Mouse (Mus musculus): ENCODE measurements around the gene Hook2. TPM values are rescaled to one million over a fixed set of nuclear protein-coding genes. Genes with fewer than 3 reads are reported as not detected.
A peak's percentile ranks its signal among the peaks of the same experiment; 100 is the strongest.

The Hook2 gene
- polyA plus RNA-seq, 1 experiment = 17.4 TPM

DNA sequence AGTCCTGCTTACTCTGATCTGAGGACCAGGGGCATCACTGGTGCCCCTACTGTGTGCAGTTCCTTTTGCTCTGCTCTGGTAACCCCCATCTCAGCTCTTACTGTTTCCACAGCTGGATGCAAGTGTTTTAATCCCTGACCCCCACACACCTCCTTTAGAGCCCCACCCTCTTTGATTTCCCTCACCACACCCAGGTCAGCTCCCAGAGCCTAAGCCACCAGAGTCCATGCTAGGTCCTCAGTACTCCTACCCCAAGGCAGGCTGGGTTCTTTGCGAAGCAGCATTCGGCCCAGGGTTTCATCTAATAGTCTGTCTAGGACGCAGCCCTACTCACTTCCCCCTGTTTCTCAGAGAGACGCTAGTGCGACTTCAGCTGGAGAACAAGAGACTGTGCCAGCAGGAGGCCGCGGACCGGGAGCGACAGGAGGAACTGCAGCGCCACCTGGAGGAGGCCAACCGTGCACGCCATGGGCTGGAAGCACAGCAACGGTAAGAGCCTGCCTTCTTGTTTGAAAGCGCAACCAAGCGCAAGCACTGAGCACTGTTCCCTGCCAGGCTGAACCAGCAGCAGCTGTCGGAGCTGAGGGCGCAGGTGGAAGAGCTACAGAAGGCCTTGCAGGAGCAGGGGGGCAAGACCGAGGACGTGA, 7.4 kb downstream of the Hook2 start:
- TF ChIP-seq CTCF (IDR thresholded peaks at IDR 0.05; ENCODE audit: low read depth, low read length) = peak; percentile 43; the same call in 1 of the 2 replicates
- TF ChIP-seq POLR2A (IDR thresholded peaks at IDR 0.05; ENCODE audit: borderline replicate concordance, low read depth, low read length) = no peak
- no peak overlapping the region for H3K27ac ChIP-seq (ENCODE audit: insufficient read depth, low read depth, low read length)
- H3K4me1 ChIP-seq (ENCODE audit: control insufficient read depth, insufficient read depth, low read length) = peaks cover 4% of the 10 kb centered on the region; the same call in 1 of the 2 replicates
- no peak overlapping the region for H3K4me3 ChIP-seq (ENCODE audit: insufficient read depth, low read length)

DNA sequence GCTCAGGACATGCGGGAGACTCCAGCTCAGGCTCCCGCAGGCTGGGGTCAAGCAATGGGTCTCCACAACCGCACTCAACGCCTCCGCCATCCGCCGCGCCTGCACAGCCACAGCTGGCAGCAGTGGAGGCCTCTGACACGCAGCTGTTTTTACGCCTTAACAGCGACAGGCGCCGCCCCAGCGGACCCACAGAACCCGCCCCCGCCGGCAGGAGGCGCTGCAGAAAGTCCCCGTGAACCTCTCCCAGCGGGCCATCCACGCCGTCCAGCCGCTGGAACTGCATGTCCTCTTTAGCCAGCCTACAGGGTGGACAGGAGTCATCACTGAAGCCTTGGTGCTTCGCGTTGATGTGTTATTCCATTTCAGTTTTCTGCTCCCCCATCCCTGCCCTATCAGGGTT, 17.3 kb downstream of the Hook2 start:
- no peak overlapping the region for H3K4me3 ChIP-seq (ENCODE audit: insufficient read depth, low read length)
- no peak overlapping the region for H3K27ac ChIP-seq (ENCODE audit: insufficient read depth, low read depth, low read length)
- H3K4me1 ChIP-seq (ENCODE audit: control insufficient read depth, insufficient read depth, low read length) = no peaks in the 10 kb centered on the region
- TF ChIP-seq CTCF (IDR thresholded peaks at IDR 0.05; ENCODE audit: low read depth, low read length) = no peak
- no peak for TF ChIP-seq POLR2A (IDR thresholded peaks at IDR 0.05; ENCODE audit: borderline replicate concordance, low read depth, low read length)

- Histone ChIP-seq H3K4me1 (ENCODE audit: control insufficient read depth, insufficient read depth, low read length) (no peaks in the 10 kb centered on the region), H3K4me3 (ENCODE audit: insufficient read depth, low read length) (no peak overlapping the region), H3K27ac (ENCODE audit: insufficient read depth, low read depth, low read length) (no peak overlapping the region)
- TF ChIP-seq CTCF (IDR thresholded peaks at IDR 0.05; ENCODE audit: low read depth, low read length) = no peak
- TF ChIP-seq POLR2A (IDR thresholded peaks at IDR 0.05; ENCODE audit: borderline replicate concordance, low read depth, low read length) = no peak
Measured at GRCm38 (mm10) chr8:85011242-85011641, 20.8 kb downstream of the Hook2 start.

DNA sequence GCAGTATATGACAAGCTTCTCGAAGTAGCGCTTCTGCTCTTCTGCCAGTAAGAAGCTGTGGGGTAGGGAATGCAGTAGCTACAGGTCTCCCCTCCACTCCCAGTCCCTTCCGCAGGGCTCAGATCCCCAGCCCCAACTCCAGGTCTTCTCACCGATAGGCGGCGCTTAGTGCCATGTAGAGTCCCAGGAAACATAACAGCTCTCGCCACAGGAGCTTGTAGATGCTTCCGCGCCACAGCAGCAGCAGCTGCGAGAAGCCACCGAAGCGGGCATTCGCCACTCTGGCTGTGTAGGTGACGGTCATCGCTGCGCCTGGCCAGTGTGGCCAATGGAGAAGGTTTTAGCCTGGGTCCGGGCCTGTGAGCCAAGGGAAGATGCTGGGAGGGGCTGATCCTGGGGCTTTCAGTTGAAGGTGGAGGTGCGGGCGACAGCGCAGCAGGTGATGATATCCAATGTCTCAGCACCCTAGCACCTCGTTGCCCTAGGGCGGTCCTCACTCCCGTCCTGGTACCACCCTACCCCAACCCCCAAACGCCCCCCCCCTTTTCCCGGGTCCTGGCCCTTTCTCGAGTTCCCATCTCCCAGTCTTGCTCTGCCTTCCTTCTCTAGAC, 22.9 kb downstream of the Hook2 start:
- Histone ChIP-seq H3K27ac (ENCODE audit: insufficient read depth, low read depth, low read length) (no peak overlapping the region), H3K4me3 (ENCODE audit: insufficient read depth, low read length) (no peak overlapping the region), H3K4me1 (ENCODE audit: control insufficient read depth, insufficient read depth, low read length) (no peaks in the 10 kb centered on the region)
- TF ChIP-seq CTCF (IDR thresholded peaks at IDR 0.05; ENCODE audit: low read depth, low read length) (peak; percentile 32; the same call in 1 of the 2 replicates), POLR2A (IDR thresholded peaks at IDR 0.05; ENCODE audit: borderline replicate concordance, low read depth, low read length) (no peak)

GRCm38 (mm10) chr8:85014431-85014830, 24.0 kb downstream of the Hook2 start, which contains the start of gene Best2:
TSS of gene Best2 (minus strand) at chr8:85014531.
- Histone ChIP-seq H3K4me3 (ENCODE audit: insufficient read depth, low read length) (no peak within 1 kb of the TSS), H3K27ac (ENCODE audit: insufficient read depth, low read depth, low read length) (no peak within 1 kb of the TSS), H3K4me1 (ENCODE audit: control insufficient read depth, insufficient read depth, low read length) (no peaks in the 10 kb centered on the region)
- no peak for TF ChIP-seq POLR2A (IDR thresholded peaks at IDR 0.05; ENCODE audit: borderline replicate concordance, low read depth, low read length)
- no peak for TF ChIP-seq CTCF (IDR thresholded peaks at IDR 0.05; ENCODE audit: low read depth, low read length)

DNA sequence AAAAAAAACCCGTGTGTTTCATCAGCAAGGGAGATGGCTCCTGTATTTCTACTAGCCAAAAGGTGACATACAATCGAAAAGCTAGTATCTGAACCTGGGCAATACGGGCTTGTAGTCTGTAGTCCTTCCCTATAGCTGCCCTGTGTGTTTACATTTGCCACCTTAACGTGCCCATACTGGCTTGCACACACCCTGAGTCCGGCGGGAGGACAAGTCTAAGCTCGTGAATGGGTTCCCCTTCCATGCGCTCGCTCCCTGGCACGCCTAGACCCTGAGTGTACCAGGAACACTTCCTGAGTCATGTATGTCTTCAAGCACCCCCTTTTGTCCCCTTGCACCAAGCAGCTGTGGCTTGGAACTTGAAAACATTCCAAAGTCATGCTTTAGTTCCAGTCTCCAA, 26.3 kb downstream of the Hook2 start:
- H3K4me3 ChIP-seq (ENCODE audit: insufficient read depth, low read length) = no peak overlapping the region
- no peak for TF ChIP-seq POLR2A (IDR thresholded peaks at IDR 0.05; ENCODE audit: borderline replicate concordance, low read depth, low read length)
- no peak for TF ChIP-seq CTCF (IDR thresholded peaks at IDR 0.05; ENCODE audit: low read depth, low read length)
- no peaks in the 10 kb centered on the region for H3K4me1 ChIP-seq (ENCODE audit: control insufficient read depth, insufficient read depth, low read length)
- no peak overlapping the region for H3K27ac ChIP-seq (ENCODE audit: insufficient read depth, low read depth, low read length)

GRCm38 (mm10) chr8:85017209-85017608, 26.8 kb downstream of the Hook2 start:
- H3K4me3 ChIP-seq (ENCODE audit: insufficient read depth, low read length) = no peak overlapping the region
- no peak overlapping the region for H3K27ac ChIP-seq (ENCODE audit: insufficient read depth, low read depth, low read length)
- no peaks in the 10 kb centered on the region for H3K4me1 ChIP-seq (ENCODE audit: control insufficient read depth, insufficient read depth, low read length)
- TF ChIP-seq POLR2A (IDR thresholded peaks at IDR 0.05; ENCODE audit: borderline replicate concordance, low read depth, low read length) (no peak), CTCF (IDR thresholded peaks at IDR 0.05; ENCODE audit: low read depth, low read length) (no peak)

GRCm38 (mm10) chr8:85021514-85022055, 31.2 kb downstream of the Hook2 start:
- H3K4me1 ChIP-seq (ENCODE audit: control insufficient read depth, insufficient read depth, low read length) = peaks cover 9% of the 10 kb centered on the region
- TF ChIP-seq POLR2A (IDR thresholded peaks at IDR 0.05; ENCODE audit: borderline replicate concordance, low read depth, low read length) (no peak), CTCF (IDR thresholded peaks at IDR 0.05; ENCODE audit: low read depth, low read length) (no peak)
- no peak overlapping the region for H3K27ac ChIP-seq (ENCODE audit: insufficient read depth, low read depth, low read length)
- H3K4me3 ChIP-seq (ENCODE audit: insufficient read depth, low read length) = no peak overlapping the region

- Histone ChIP-seq H3K27ac (ENCODE audit: insufficient read depth, low read depth, low read length) (no peak overlapping the region), H3K4me3 (ENCODE audit: insufficient read depth, low read length) (peak overlapping the region; percentile 94), H3K4me1 (ENCODE audit: control insufficient read depth, insufficient read depth, low read length) (peaks cover 15% of the 10 kb centered on the region)
- TF ChIP-seq POLR2A (IDR thresholded peaks at IDR 0.05; ENCODE audit: borderline replicate concordance, low read depth, low read length) = no peak
- TF ChIP-seq CTCF (IDR thresholded peaks at IDR 0.05; ENCODE audit: low read depth, low read length) = no peak
Measured at GRCm38 (mm10) chr8:85023846-85024245, 33.4 kb downstream of the Hook2 start.
